Mouse (Mus musculus) left cerebral cortex, postnatal 36 days (tissue): ENCODE data around the gene D630003M21Rik. TPM values are rescaled to one million over a fixed set of nuclear protein-coding genes. Genes with fewer than 3 reads are reported as not detected.

Experiments used
- DNase-seq, 2 experiments: peaks; one replicate each; pipeline ENCODE4 v3.0.0; 2021 to 2022; ENCODE audit warnings: low spot score in 2 of 2, mixed read lengths in 1 of 2
- intact Hi-C: fragments of 180-260 bp; cut with DNase I; formaldehyde crosslinking; loops from one replicate; pipeline ENCODE4 v1.15.1; 2025
- total RNA-seq, 2 experiments: library from RNA; stranded (reverse); gene quantifications; 2 replicates each; pipeline ENCODE4 v1.2.3; 2021

Gene D630003M21Rik
- total RNA-seq, 2 experiments from 2014 or later: 3.5 TPM

- no peak for DNase-seq
- intact Hi-C loops: no loop called here
These were observed 54.1 kb downstream of the D630003M21Rik start for GRCm38 (mm10) chr2:158174958-158175357.

DNA sequence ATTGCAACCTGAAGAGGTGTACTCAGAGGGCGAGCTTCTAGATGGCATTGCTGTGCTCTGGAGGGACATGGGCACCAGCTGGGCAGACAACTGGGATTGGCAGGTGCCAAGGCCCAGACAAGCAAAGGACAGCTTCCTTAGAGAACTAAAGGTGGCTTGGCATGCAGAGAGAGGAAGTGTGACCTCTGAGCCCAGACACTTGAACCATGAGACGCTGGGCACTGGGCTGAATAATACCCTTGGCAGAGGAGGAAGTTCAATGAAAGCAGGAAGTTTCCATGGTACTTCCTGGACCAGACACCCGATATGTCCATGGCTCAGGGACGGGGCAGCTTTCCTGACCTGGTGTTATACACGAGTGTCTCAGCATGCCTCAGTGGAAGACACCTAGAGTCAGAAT, 54.6 kb downstream of the D630003M21Rik start:
- intact Hi-C loops: no loop called here
- no peak for DNase-seq

DNA sequence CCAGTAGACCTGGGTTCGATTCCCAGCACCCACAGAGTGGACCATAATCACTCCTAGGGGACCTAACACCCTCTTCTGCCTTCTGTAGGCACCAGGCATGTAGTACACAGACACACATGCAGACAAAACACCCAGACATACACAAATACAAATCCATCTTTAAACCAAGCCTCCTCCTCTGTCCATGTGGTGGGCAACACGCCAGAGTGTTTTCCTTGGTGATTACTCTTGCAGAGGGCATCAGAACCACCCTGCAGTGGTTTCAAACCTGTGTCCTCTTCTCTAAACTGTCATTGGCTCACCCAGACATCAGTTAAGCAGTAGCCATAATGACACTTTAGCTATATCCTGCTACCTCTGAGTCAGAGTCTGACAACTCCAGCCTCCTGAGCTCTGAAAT, 58.6 kb downstream of the D630003M21Rik start:
- intact Hi-C loops: no loop called here
- no peak for DNase-seq

- no peak for DNase-seq
- intact Hi-C loops: no loop called here
These were observed 59.3 kb downstream of the D630003M21Rik start for GRCm38 (mm10) chr2:158169771-158170170.

GRCm38 (mm10) chr2:158169351-158169750, 59.7 kb downstream of the D630003M21Rik start:
- intact Hi-C loops: no loop called here

DNA sequence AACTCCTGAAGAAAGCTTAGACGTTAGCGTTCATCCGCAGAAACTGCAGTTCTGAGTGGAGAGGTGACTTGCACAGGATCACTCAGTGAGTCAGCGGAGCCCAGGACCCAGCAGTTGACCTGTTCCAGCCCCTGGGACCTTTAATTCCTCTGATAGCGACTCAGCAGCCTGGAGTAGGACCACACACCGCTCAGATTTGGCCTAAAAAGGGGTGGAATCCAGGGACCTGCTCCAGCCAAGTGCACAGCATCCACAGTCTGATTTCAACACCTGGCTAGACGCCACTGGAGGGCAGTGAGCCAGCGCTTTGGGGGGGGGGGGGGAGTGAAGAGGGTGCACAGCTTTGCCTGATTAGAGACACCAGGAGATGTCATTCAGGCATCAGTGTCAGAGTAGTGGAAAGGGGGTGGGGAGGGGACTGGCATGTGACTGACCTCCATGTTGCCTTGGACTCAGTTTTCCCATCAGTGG, 60.2 kb downstream of the D630003M21Rik start:
- intact Hi-C loops: no loop called here
- no peak for DNase-seq

More at GRCm38 (mm10) chr2:158169351-158169750, 59.7 kb downstream of the D630003M21Rik start:
- DNase-seq: no peak

- no peak for DNase-seq
- intact Hi-C loops: no loop called here
These were observed 61.4 kb downstream of the D630003M21Rik start for GRCm38 (mm10) chr2:158167496-158168205.

DNA sequence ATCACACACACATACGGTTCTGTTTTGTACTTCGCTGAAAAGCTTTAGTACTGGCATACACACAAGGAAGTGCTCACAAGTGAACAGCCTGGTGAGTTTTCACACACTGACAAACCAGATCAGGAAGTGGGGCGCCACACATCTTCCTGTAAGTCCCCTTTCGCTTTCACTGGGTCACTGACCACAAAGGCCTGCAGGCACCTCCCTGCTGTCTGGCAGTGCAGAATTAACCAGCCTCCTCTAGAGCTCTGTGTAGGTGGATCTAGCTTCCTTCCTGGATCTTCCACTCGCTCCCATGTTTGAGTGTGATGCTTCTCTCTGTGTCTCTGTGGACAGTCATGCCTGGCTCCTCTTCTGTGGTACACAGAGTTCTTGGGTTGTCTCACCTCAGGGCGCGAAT, 62.4 kb downstream of the D630003M21Rik start:
- intact Hi-C loops: no loop called here
- DNase-seq: no peak

DNA sequence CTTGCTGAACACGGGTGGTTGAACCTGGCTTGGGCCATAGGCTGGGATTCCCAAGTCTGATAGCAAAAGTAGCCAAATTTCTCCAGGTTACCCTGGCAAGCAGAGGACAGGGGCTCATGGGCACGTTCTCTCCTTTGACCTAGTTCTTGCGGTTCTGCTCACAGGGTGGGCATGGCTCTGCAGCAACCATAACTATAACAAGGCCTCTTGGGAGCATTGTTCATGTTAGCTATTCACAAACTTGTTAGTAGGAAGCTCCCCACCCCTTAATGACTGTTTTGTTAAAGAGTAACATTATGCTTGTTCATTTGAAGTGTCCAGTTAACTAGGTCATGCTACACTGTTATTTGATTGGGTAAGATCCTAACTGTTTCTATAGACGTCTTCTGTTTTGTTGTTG, 63.2 kb downstream of the D630003M21Rik start:
- DNase-seq: no peak
- intact Hi-C loops: no loop called here

- no peak for DNase-seq
- intact Hi-C loops: no loop called here
These were observed 66.0 kb downstream of the D630003M21Rik start for GRCm38 (mm10) chr2:158163034-158163433.

GRCm38 (mm10) chr2:158161761-158162160, 67.3 kb downstream of the D630003M21Rik start:
- intact Hi-C loops: no loop called here
- no peak for DNase-seq

DNA sequence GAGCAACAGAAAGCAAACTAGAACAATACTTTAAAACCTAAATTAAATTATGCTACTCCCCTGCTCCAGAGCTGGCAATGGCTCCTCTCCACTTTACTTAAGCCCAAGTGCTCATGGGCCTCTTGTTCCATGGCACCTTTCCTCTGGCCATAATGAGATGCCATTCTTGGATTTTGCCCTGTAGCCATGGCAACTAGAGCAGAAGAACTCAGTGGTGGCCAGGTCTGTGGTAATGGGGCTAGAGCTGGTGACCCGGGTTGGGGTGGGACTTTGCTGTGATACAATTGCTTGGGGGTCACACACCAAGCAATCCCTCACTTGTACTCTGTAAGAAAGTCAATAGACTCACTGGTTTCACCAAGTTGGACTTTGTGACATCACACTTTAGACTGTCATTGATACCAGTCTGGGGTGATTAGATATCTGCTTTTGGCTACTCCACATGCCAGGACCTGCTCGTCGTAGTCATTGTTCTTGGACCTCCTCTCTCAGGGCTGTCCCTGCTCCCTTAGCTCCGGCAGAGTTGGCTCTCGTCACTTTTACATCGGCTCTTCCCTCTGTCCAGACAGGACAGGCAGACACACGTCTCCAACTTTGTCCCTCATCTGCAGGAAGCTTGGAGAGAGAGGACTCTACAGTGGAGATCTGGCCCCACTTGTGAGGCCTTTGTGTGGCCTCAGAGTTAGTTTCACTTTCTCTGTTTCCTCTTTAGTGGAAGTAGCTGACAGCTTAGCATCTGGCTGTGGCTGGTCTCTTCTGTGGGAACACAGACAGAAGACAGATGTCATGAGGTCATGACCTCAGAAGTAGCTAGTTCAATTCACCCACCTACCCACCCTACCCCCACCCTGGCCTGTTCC, 69.4 kb downstream of the D630003M21Rik start:
- intact Hi-C loops: no loop called here
- no peak for DNase-seq

GRCm38 (mm10) chr2:158157654-158158053, 71.4 kb downstream of the D630003M21Rik start:
- intact Hi-C loops: no loop called here
- no peak for DNase-seq

DNA sequence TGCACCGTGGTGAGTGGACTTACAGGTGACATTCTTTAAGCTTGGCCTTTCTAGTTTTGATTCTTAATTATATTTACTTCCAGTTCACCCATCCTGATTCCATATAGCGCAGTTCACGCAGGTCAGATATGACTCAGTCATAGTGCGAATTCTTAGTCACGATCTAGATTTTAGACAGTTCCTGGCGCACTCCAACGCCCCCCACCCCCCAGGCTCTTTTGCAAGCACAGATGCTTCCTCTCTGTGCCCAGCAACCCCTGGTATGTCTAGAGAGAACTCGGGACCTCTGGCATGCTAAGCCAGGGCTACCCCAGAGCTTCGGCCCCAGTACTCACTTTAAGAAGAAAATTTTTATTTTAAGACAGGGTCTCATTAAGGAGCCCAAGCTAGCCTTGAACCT, 72.5 kb downstream of the D630003M21Rik start:
- intact Hi-C loops: no loop called here
- DNase-seq: no peak

- intact Hi-C loops: no loop called here
- DNase-seq: no peak
These were observed 73.4 kb downstream of the D630003M21Rik start for GRCm38 (mm10) chr2:158155615-158156014.

DNA sequence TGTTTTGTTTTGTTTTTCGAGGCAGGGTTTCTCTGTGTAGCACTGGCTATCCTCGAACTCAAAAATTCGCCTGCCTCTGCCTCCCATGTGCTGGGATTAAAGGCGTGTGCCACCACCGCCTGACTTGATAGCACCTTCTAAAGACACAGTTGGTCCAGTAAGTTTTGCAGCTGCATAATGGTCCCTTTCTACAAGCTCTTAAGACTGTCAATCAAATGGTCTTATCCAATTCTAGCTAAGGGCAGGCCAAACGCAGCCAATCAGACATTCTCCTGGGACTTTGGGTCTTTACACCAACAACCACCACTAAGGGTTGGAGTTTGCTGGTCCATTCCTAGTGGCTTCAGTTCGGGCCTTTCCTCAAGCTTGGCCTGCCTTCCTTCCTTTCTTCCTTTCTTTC, 73.9 kb downstream of the D630003M21Rik start:
- no peak for DNase-seq
- intact Hi-C loops: no loop called here

DNA sequence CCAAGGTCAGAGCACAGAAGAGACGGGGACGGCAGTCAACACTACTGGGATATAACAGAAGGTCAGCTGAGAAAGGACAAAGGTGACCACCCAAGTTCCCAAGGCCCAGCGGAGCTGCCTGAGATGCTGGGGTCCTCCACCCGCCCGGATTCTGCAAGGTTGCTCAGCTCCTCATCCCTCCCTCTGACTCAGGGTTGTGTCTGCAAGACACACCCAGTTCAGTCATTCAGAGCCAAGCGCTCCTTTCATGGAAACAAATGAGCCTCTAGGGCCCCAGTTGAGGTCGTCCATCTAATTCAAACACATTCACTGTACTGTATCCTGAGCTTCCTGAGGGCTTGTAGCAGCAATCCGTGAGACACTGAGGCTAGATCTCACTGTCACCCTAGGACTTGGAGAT, 74.4 kb downstream of the D630003M21Rik start:
- DNase-seq: no peak
- intact Hi-C loops: no loop called here

GRCm38 (mm10) chr2:158153728-158154343, 75.2 kb downstream of the D630003M21Rik start:
- intact Hi-C loops: no loop called here

GRCm38 (mm10) chr2:158152685-158153309, 76.2 kb downstream of the D630003M21Rik start:
- intact Hi-C loops: no loop called here
- no peak for DNase-seq

More at GRCm38 (mm10) chr2:158153728-158154343, 75.2 kb downstream of the D630003M21Rik start:
- no peak for DNase-seq

GRCm38 (mm10) chr2:158151077-158151476, 77.9 kb downstream of the D630003M21Rik start:
- intact Hi-C loops: no loop called here
- DNase-seq: no peak
